Mouse (Mus musculus) v-Abl transformed pro-B cells (cell line): ENCODE measurements around the gene Igfbp7.
"Not testable (repeated sequence)": the region's sequence is repeated elsewhere in the genome, so short reads cannot be mapped to it uniquely, and the experiment has no call there.

Experiments used
- in situ Hi-C, 2 experiments: fragments of 400-800 bp; cut with MboI; formaldehyde crosslinking; loops; one replicate each; pipeline ENCODE4 v1.15.1; 2025; ENCODE audit not compliant: unreplicated experiment in 2 of 2

Gene Igfbp7

DNA sequence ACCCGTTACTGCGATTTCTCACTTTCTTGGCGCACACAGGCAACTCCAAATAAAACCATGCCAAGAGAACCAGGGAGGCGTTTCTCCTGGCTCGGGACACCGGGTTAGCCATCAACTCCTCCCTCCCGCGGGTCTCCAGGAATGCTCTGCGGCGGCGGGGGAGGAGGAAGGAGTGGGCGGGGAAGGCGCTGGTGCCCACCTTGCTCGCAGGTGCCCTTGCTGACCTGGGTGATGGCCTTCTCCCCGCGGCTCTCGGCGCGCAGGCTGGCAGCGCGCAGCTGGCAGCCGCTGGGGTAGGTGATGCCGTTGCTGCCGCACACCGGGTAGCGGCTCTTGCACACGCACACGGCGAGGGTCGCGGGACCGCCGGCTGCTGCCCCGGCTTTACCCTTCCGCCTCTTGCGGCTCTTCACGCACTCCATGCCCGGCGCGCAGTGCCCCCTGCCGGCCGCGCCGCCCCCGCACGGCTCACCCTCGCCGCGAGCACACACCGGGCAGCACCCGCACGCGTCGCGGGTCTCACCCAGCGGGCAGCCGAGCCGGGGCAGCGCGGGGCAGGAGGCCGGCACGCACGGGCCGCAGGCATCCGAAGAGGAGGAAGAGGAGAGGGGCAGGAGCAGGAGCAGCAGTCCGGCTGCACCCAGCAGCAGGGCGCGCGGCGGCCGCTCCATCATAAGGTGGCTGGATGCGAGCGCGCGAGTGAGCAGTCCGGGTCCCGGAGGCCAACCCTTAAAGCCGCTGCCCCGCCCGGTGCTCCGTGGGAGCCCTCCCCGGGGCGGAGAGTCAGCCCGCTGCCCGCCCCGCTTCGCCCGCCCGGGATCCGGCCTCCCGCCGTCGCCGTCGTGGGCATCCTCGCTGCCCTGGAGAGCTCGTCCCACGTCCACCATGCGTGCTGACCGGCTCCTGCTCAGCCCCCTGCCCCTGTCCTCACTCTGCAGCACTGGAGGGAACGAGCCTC, at the start of gene Igfbp7:
TSS of gene Igfbp7 (minus strand) at position 701 of the 958 bp plus-strand sequence.
- in situ Hi-C loops = no loop called here

DNA sequence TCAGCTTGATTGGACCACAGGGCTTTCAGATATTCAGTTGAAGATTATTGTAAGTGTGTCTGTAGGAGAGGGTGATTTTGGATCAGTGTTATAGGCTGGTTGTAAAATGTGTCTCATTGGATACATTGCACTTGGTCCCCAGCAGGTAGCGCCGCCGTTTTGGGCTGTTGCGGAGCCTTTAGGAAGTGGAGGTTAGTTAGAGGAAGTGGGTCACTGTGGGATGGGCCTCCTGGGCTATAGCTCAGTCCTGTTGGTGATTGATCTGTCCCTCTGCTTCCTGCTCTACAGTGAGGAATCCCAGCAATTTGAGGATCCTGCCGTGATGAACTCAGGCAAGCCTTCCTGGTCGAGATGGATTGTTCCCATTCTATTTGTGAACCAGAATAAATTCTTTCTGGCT, 44.3 kb upstream of the Igfbp7 start:
- in situ Hi-C loops = no loop called here

DNA sequence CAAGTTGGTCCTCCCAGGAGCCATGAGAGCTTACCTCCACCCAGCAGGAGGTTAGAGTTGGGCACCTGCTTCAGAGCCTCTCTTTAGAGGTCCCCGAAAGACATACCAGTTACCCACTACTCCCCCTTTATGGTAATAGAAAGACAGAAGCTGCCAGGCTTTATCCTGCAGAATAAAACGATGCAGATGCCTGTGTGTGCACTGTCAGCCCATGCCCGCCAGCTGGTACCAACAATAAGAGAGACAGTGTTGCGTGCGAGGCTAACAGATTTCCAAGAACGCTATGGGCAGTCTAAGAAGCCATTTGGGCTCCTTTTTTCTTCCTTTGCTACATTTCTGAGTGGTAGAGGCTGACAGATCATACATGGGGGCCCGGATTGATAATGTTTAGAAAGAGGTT, 41.7 kb upstream of the Igfbp7 start:
- in situ Hi-C loops = no loop called here

DNA sequence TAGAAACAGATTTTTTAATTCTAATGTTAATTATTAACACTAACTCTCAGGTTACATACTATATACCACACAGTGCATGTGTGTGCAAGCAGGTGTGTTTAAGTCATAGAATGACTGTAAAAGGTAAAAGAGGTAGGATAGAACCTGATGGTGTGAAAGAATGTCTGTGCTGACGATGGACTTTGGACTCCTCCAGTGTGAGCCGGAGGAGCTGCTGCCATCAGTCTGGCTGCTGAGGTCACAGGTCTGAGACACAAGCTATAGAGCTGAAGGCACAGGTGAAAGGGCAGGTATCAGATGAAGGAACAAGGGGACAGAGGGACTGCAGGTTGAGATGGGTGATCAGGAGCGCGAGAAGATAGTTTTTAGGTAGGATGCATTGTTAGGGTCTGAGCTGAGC, 37.6 kb upstream of the Igfbp7 start:
- in situ Hi-C loops = no loop called here

DNA sequence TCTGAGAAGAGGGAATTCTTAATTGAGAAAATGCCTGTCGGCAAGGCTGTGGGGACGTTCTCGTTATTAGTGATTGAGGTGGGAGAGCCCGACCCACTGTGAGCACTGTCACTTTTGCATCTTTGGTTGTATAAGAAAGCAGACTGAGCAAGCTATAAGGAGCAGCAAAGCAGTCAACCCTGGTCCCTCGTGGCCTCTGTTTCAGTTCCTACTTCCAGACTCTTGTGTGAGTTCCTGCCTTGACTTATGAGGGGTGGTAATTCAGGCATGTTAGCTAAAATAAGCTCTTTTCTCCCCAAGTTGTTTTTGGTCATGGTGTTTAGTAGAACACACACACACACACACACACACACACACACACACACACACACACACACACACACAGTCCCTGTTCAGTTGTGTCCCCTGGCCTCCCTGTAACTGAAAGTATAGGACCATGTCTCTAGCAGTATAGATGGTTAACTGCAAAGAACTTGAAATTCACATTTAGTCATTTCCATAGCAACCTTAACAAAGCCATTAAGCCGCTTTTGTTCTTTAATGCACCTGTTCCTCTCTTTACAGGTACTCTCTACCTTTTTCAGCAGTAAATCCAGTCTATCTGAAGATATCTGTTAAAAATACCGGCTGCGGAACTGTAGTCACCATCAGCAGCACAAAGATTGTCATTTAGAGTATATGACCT, 36.2 kb upstream of the Igfbp7 start:
- in situ Hi-C loops = no loop called here

DNA sequence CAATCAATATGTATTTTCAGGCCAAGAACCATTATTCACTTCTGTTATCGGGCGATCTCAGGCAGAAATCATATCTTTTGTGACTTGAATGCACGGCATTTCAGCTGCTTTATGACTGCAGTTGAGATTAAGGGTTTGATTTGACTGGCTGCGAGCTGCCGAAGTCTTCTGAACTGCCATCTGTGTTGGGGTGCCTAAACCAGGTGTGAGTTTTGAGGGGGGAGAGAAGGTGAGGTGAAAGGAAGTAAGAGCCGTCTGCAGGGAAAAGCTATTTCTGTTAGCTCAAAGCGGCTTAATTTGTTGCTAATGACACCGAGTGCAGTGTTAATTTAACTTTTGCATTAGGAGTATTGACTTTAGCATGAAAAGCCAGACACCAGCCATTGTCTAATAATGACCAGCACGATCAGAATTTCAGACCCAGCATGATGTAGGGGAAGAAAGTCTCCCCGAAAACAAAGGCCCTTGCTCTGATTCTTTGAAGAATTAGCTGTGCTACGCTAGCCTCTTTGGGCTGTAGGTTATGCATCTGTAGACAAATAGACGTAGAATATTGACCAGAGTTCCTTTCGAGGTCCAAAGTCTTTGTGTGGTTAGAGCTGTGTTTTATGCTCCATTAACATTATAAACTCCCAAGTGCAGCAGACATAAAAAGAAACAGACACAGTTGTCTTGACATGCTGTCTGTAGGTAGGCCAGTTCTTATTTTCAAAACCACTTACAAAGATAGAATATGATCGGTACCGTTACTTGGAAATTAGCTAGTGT, 35.2 kb upstream of the Igfbp7 start:
- in situ Hi-C loops = no loop called here

DNA sequence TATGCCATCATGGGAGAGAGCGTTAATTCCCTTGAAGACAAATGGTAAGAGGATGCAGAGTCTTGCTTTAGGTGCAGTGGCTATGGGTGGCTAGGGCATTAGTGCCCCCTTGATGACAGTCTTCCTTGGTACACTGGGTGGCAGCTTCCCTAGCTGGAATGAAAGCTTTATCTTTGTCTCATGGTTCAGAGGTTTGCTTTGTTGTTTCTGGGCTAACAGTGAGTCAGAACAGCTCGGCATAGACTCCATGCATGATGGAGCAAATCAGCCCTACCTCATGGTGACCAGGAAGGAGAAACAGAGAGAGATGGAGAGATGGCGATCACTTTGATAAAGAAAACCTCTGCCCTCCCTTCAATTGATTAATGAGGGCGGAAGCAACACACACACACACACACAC, 28.5 kb upstream of the Igfbp7 start:
- in situ Hi-C loops = no loop called here

DNA sequence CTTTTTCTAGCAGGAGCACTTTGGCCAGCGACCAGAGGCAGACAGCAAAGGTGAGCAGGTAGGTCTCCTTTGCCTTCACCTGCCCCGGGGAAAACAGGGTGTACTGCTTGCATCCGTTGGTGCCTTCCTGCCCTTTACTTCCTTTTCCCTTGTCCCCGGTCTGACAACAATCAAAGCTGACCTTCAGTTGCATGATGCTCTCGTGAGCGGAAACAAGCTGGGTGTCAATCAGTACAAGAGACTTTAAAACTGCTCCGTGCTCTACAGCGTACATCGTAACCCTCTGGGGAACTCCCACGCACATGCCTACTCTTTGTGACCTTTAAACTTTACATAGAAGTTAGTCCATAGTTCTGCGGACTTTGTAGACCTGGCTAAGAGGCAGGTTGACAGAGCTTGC, 26.2 kb upstream of the Igfbp7 start:
- in situ Hi-C loops = no loop called here

DNA sequence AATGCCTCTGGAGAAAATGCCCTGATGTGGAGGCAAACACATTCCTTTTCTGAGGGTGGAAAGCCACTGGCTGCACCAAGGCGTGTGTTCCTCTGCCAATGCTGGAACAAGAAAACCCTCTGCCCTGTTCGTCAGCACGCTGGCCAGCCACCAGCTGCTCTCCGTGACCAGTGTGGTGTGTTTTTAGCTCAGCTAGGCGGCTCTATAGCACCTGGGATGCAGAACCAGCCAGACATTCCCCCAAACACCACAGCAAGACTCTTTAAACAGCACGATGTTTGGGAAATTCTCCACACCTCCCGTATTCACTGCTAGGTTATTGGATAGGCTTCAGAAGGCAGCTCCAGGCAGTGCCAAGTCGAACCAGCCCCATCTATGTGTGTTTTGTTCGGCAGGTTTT, 25.7 kb upstream of the Igfbp7 start:
- in situ Hi-C loops = no loop called here

DNA sequence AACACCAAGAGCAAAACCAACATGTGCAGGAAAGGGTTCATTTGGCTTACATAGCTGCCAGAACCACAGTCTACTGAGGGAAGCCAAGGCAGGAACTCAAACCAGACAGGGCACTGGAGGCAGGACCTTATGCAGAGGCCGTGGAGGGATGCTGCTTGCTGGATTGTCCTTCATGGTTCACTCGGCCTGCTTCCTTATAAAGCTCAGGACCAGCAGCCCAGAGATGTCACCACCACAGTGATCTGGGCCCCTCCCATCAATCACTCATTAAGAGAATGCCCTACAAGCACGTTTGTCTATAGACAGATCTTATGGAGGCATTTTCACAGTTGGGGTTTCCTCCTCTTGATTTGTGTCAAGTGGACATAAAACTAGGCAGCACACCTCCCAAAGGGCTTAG, 25.3 kb upstream of the Igfbp7 start:
- in situ Hi-C loops = no loop called here

DNA sequence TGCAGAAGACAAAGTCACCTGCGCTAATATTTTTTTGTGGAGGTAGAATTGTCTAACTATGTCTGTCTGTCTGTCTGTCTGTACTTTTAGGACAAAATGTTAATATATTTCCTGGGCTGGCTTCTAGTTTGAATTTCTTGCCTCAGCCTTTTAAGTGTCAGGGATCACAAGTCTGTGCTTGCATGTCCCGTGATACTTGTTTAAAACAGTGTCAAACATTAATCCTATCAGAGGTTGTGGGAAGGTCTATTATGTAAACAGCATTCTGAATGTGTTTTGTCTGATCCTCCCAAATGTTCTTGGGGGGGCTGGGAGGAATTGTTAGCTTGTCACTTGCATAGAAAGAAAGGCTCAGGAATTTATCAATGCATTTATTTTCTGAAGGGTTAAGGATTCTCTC, 24.6 kb upstream of the Igfbp7 start:
- in situ Hi-C loops = no loop called here

DNA sequence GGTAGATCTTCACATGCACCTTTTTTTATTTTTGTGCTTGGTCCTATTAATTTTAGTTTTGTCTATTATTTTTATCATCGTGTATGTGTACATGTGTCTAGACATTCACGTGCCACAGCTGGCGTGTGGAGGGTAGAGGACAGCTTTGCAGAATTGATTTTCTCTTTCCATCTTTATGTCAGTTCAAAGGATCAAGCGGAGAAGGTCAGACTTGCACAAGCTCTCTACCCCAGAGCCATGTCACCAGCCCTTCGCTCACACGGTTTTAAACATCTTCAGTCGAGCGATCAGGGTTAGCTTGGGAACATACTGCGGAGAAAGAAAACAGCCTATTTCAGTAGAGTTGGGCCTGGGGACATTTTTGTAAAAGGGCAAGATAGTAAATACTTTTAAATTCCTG, 23.2 kb upstream of the Igfbp7 start:
- in situ Hi-C loops = no loop called here

DNA sequence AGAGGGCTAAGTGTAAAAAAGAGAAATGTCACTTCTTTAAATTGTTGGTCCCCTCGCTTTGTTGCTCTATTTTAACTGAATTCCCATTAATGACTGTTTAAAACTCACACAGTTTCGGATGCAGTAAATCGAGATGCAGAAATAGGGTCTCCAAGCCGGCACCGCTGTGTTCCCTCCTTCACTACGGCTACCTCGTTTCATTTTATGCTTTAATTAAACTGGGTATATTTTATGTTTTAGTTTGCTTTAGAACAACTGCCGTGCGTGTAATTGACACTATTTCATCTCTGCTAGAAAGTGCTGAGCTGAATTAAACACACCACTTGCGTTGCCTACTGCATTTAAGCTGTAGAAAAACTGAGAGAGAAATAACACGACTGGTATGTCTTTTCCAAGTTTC, 22.6 kb upstream of the Igfbp7 start:
- in situ Hi-C loops = no loop called here

DNA sequence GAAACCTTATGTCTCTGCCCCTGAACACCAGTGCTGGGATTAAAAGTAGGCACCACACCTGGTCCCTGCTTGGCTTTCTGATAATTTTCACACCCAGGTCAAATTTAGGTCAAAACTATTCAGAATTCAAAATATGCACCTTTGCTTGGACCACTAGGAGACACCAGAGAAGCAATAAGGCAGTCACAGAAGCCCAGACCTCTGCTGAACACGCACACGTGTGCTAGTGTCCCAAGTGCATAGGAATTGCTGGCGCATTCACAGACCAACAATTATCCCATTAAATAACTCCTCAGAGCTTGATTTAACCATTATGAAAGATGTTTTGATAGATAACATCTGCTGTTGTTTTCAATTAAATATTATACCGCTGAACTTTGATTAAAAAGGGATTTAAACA, 22.2 kb upstream of the Igfbp7 start:
- in situ Hi-C loops = no loop called here

DNA sequence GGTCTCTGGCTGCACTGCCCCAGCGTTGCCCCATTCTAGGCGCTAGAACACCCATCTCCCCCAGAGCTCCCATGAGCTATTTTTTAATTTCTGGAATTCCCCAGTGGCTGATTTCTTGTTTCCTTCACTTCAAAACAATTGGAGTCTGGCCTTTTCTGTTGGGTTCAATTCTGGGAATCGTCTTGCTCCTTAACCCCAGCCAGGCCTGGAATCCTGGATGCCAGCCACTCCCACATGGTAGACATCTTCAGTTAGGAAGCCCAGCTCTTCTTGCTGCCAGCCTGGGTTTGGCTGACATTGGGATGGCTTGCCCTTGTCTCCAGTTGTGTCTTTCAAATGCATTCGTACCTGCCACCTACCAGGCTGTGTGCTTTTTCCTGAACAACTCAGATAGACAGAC, 20.7 kb upstream of the Igfbp7 start:
- in situ Hi-C loops = no loop called here

DNA sequence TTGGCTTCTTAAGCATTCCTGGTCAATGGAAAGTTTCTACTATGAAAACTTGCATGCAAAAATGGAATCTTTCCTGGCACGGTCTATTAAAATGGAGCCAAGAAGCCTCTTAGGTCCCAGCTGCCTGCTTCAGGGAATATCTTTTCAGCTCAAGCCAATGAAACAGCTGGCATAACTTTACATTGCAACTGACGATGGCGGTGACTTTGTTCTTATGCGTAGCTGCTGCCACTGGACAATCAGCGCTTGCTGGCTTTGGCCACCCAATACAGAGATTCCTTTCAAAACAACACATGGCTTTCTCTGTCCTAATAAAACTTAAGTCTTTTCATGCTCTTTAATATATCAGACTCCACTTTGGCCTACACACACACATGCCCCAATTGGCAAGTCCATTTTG, 20.1 kb upstream of the Igfbp7 start:
- in situ Hi-C loops = no loop called here

DNA sequence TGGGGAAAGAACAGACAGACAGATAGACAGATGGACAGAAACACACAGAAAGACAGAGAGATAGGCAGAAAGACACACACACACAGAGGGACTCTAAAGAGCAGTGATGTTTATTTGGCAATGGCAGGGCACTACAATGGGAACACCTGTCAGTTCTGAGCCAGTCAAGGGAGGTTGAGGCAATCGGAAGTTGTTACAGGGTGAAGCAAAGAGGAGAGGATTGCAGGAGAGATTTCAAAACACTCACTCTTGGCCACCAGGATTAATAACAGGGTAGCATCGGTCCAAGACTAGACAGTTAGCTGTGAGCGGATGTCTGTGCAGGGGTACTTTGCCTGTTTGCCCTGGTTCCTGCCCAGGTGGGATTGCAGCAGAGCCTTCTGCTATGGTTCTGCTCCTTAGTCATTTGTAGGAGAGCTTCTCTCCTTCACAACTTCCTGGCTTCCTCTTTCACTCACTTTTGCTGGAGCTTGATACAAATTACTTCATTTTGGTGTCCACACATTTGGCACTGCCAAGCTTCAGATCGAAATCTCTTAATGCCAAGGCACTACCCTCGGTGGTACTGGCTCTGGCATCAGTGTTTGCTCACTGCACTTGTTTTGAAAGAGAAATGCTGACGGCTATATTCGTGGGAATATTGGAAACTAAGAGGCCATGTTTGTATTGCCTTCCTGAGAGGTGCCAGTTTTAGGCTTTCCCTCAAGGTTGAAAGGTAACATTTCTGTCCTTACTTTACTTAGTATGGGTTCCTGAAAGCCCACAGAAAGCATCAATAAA, 18.1 kb upstream of the Igfbp7 start:
- in situ Hi-C loops = no loop called here

DNA sequence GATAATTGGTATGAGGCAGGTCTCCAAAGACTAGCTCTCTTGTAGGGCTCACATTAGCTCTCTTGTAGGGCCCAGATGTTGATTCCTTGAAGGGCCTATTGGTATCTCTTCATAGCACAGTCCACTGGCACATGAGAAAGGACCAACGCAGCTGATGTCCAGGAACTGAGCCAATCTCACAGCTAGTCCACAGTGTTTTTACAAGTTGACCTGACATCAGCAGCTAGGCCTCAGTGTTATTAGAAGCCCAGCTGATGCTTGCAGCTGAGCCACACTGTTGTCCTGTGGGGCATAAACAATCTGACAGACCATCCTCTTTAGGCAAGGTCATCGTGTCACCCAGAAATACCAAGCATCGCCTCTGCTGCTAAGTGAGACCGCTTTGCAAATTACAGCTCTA, 11.7 kb upstream of the Igfbp7 start:
- in situ Hi-C loops = not testable (repeated sequence)

DNA sequence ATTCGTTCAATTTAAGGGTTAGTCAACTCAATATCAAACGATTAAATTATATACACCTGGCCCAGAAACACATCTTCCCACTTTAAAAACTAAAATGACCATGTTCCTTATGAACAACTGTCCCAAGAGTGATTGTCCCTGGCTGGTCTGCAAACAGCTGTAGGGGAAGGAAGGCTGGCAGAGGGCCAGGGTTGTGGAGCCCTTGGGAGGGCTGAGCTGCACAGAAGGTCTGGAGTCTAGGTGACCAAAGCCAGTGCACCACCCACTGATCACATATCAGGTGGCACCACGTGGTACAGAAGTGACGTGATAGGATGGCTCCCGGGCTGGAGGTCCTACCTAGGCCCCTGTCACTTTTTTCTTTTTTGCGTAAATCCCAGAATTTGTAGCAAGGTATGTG, 8.2 kb upstream of the Igfbp7 start:
- in situ Hi-C loops = no loop called here

DNA sequence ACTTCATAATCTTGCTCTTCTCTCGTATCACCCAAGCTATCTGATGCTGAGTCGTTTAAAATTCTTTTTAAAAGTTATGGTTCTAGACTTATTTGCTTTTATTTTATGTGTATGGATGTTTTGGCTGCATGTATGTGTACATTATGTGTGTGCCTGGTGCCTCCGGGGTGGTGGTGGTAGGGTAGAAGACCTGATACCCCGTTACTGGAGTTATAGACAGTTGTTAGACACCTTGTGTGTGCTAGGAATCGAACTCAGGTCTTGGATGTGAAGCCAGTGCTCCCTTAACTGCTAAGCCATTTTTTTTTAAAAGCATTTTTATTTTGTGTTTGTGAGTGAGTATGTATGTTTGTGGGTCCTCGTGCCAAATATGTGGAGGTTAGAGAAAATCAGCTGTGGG, 689 bp upstream of the Igfbp7 start:
- in situ Hi-C loops = no loop called here
